Mouse (Mus musculus) lung, adult 18-20 months (tissue): ENCODE results near the gene Pam.

Experiments
- DNase-seq, 2 experiments: peaks; one replicate each; pipeline ENCODE4 v3.0.0; 2022; ENCODE audit warnings: mixed read lengths in 2 of 2

Pam gene

DNA sequence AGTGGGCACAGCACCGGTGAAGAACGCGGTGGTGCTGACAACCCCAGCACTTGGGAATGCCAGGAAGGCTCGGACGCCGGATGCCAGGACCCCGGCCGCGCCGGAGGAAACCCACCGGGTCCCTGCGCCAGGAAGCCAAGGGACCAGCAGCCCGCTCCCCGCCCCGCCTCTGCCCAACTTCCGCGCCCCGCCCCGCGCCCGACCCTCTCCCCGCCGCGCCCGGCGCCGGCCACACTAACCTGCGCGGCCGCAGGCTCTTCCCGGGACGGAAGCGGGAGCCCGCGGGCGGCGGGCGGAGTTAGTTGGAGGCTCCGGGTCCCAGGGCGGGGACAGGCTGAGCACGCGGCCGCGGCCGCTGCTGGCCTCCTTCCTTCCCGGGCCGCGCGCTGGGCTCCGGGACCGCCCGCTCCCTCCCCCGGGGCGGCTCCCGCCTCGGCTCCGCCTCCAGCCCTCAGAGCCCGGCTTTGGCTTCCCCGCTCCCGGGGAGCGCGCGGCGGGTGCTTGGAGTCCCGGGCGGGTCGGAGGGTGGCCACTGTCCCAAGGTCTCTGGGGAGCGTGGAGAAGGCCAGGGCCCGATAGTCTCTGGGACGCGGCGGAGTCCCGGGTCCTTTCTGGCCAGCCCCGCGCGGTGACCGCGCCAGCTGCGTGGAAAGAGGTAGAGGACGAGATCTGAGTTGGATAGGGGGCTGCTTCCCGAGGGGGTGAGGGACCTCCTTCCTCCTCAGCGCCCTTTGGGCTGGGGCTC is at the start of gene Pam:
TSS of gene Pam (minus strand) at position 401 of the 745 bp plus-strand sequence.
- DNase-seq = peak; percentile 90 to 93

- no peak for DNase-seq
These were observed 49.4 kb upstream of the Pam start for GRCm38 (mm10) chr1:98144845-98145244.

GRCm38 (mm10) chr1:98131244-98131643 is 35.8 kb upstream of the Pam start:
- no peak for DNase-seq

GRCm38 (mm10) chr1:98129561-98130347 is 34.3 kb upstream of the Pam start:
- DNase-seq = no peak

DNA sequence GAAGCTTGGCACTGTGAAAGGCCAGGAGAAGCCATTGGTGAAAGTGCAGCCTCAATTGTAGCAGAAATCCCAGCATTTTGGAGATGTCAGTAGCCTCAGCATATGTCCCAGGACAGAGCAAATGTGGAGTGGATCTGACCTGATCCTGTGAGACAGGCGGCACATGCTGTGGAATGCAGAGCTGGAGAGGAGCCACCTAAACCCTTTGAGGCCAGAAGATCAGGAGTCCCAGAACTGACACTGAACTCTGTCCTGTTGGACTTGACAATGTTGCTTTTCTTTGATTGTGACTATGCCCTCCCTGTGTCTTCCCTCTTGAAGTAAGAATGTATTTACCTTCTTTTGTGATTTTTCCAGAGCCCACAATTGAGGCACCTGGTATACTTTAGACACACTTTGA is 33.7 kb upstream of the Pam start:
- no peak for DNase-seq

DNA sequence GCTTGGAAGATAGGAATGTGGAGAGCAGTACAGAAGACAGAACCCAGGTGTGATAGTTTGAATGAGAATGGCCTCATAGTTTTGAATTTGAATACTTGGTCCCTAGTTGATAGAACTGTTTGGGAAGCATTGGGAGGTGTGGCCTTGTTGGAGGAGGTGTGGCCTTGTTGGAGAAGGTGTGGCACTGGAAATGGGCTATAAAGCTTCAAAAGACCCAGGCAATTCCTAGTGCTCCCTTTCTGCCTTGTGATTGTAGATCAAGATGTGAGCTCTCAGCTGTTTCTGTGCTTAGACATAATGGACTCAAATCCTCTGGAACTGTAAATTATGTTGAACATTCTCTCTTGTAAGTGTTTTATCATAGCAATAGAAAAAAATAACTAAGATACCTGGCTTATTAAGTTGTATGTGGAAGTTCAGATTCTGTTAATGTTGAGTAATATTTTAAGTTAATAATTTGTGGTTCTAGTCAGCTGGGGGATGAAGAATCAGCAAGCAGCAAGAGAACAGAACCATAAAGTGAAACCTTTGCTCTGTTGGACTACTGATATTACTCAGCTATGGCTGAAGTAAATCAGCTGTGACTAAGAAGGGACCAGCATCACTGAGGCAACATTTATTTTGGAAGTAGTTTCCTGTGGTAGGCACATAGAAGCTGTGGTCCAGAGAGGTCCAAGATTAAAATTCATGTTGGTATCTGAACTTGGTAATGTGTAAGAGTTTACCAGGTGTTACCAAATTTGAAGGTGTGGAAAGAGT is 33.1 kb upstream of the Pam start:
- DNase-seq = no peak

- DNase-seq = no peak
These were observed 30.8 kb upstream of the Pam start for GRCm38 (mm10) chr1:98126268-98126667.

- no peak for DNase-seq
These were observed 29.3 kb upstream of the Pam start for GRCm38 (mm10) chr1:98124727-98125126.

GRCm38 (mm10) chr1:98119595-98119994 is 24.1 kb upstream of the Pam start:
- DNase-seq = no peak

DNA sequence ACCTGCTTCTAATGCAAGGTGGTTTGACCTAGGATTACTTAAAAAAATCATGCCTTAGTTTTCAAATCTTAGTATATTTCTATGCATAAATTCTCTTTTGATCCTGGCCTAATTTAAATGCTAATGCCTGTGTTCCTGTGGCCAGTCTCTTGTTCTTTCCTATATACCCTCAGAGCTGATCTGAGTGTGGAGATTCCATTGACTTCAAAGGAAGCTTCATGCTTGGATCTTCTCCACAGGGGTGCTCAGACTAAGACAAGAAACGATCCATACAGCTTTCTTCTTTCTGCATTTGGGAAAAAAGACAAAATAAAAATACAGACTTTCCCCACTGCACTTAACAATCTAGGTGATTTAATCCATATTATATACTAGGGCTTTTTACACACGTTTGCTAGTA is 12.2 kb upstream of the Pam start:
- DNase-seq = no peak

GRCm38 (mm10) chr1:98099441-98099840 is 4.0 kb upstream of the Pam start:
- no peak for DNase-seq

GRCm38 (mm10) chr1:98097957-98098729 is 2.7 kb upstream of the Pam start:
- no peak for DNase-seq

DNA sequence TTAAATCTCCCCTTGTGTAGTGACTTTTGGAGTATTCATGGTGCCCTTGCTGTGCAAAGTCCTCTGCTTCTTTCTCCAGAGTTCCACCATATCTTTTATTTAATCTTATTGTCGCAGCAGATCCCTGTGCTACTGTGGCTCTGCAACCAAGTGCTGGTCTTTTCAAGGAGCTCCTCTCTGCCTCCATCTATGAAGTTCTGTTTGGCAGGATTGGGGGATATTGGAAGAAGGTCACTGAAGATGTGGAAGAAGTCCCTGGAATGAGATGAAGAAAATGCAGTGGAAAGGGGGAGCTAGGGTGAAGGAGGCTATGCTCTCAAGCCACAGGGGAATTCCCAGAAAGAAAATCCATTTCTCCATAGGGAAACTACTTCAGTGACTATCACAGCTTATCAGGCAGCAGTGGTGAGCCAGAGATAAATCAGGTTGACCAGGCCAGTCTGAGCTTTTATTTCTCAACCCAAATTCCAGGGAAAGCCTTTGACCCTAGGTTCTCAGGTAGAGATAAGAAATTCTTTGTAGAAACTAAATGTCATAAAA is 1.0 kb upstream of the Pam start:
- DNase-seq = no peak

DNA sequence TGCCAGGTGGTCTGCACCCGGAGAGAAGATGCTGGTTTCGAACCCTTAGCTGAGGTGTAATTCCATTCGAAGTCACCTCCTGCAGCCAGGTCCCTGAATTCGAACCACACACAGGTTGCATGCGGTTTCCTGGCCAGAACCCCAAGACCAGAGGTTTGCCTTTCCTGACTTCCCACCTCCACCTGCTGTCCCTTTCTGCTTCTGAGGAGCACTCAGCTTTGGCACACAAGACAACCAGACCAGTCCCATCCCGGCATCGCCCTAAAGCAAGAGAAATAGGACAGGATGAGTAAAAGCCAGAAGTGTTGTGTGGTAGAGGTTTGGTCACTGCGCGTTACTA is 515 bp upstream of the Pam start:
- DNase-seq = no peak

DNA sequence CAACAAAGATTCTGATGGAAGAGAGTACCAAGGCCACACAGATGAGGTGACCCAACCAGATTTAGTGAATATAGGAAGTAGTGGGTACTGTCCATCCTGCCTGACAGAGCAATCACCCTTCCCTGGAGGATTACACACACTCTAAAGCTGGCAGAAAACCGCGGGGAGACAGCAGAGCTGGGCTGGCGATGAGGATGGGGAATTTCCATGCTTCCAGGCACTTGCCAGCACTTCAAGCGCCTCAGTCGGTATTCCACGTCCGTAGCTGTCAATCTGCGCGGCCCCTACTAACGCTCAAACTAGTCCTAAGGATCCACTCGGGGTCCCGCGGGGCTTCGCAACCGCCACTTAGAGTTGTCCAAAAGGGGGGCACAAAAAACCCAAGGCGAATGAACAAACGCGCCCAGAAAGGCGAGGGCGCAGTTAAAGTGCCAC is 618 bp downstream of the Pam start:
- DNase-seq = peak; percentile 46 to 50

DNA sequence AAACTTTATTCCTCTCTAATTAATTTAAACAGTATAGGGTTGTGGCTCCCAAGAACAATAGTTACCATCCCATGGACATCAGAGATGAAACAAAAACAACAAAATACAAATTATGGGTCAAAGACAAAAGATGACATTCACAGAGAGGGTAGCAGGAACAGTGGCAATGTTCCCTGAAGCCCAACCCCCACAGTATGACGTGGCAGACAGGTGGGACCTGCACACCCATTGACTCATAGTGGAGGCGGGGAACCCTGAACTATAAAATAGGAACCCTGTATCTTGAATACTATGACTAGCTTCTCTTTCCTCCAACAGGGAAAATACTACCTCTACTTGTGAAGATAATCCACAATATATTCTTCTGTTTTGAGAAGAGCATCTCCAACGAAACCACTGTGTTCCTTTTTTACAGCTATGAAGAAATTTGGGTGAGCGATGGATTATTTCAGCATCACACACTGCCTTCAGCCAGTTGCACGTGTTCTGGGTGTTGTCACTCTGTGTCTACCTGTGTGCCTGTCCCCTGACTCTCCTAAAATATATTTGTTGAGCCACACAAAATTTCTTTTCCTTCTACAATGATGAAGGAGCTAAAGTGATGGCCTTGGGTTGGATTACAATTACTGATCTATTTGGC is 6.0 kb downstream of the Pam start:
- no peak for DNase-seq

DNA sequence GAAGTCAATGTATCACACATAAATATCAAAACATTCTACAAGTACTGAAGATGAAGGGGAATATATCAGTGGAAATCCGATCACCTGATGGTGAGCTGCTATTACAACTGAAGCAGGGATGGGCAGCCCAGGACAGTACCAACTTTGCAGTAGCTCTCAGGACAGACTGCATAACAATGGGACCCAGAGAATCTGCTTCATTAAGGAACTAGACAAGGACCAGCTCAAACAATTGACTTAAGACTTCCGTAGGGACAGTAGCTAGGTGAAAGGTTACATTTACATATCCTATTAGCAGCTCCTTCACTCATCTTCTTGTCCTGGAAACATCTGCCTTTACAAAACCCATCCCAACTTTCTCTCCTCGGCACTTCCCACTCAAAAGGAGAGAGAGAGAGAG is 9.0 kb downstream of the Pam start:
- no peak for DNase-seq

DNA sequence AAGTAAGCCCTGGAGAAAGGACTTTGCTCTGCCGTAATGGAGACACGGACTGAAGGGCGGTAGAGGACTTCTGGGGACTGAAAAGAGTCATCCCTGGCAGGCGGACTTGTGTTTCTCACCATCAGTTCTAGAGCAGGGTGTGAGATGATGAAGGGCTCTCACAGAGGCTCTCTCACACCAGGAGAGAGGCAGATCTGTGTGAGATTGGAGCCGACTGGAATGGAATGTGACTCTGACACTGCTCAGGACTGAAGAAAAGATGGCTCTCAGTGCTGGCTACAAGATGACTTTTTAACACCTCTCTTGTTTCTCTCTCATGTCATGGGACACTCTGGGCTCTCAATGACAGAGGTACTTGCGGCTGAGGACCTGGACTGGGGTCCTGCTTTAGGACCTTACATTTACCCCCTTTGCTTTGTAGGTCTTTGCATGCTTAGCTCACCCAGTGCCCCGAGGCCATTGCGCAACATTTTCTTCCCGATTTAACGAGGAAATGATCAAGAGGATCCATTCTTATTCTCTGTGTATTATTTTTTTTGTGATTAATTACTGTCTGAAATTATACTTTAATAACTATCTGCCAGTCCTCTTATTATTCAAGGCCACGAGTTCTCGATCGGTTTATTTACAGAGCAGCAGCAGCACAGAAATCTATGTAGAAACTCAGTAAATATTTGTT is 10.7 kb downstream of the Pam start:
- DNase-seq = no peak

DNA sequence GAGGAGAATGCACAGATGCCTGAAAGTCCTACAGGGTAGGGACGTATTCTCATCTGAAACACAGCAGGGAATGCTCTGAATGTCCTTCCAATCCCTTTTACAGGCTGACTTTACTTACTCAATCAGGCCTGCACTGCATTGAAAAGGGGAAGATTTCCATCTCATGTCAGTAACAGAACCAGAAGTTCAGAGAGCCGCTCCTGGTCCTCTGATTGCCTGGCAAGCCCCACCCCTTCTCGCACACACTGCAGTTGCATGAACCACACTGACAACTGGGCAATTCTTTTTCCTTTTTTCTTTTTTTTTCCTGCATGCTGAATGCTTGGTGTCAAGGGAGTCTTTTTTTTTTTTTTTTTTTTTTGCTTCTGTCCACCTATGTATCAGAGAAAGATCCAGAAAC is 11.9 kb downstream of the Pam start:
- DNase-seq = no peak

DNA sequence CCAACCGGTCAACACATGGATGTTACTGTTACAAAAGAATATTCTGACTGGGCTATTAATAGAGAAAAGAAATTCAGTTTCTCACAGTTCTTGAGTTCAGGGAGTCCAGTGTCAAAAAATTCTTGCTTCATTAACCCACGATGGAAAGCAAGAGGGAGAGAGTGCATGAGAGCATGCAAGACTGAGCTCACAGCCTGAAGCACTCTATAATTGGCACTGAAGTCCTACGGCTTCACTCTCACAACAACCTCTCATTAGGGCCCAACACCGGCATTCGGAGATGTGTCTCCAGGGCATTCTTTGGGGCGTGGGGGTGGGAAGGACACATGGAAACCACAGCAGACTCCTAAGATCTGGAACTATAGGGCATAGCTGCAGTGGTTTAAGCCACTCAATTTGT is 12.5 kb downstream of the Pam start:
- DNase-seq = no peak

GRCm38 (mm10) chr1:98080431-98080830 is 15.0 kb downstream of the Pam start:
- DNase-seq = no peak
